Mouse (Mus musculus) monocyte, adult 2 months (primary cell): Measurements from ENCODE around the gene Rnf43.

ENCODE experiments used
- DNase-seq, 2 experiments: peaks; one replicate each; pipeline ENCODE4 v3.0.0; 2022; ENCODE audit warnings: low spot score in 2 of 2, low read depth in 1 of 2

Gene Rnf43

DNA sequence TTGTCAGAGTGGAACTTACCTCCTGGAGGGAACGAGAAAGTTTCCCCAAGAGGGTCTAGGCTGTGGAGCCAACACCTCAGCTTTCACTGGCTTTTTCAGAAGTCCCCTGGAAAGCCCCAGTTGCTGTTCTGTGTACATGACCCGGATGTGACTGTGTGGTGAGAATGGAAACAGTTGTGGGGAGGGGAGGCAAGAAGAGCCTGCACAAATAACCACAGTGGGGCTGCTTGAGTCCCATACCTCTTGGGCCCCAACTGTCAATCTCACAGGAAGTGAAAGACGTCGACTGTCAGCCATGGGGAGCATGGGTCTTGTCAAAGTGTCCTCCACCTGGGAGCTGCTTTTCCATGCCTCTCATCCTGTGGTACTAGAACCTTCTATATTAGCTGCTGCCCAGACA, 82.4 kb downstream of the Rnf43 start:
- no peak for DNase-seq

DNA sequence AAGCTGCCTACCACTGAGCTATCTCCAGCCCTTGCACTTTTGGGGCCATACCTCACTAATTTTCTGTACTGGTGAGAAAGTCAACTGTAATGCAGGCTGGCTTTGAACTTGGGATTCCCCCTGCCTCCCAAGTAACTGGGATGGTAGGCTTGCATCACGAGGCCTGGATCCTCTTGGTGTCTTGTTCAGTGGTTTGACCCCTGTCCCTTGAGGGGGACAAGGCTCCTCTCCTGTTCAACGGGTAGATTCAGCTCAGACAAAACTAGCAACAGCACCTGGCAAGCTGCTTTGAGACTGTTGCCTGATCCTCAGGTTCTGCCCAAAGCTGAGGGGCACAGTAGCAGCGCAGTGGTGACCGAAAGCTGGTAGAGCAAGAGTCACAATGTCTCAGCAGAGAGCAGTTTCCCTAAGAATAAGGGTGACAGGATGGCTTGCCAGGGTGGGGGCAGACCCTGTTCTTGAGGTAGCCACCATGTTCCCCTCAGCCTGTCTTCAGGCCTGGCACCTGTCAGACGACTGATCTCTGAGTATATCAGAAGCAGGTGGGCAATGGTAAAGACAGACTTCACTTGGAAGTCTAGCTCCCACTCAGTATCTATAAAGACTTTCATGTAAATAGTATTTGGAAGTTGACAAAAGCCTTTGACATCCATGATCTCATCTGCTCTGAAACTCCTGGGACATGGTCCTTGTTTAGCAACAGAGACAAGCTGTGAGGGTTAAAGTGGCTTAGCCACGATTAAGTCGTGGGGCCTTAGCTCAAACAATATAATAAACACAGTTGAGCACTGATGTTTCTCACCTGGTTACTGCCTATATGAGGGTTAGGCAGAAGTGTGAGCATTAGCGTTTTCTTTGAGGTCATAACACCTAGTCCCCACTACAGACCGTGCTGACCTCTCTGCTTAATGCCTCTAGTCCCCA, 83.4 kb downstream of the Rnf43 start:
- no peak for DNase-seq

DNA sequence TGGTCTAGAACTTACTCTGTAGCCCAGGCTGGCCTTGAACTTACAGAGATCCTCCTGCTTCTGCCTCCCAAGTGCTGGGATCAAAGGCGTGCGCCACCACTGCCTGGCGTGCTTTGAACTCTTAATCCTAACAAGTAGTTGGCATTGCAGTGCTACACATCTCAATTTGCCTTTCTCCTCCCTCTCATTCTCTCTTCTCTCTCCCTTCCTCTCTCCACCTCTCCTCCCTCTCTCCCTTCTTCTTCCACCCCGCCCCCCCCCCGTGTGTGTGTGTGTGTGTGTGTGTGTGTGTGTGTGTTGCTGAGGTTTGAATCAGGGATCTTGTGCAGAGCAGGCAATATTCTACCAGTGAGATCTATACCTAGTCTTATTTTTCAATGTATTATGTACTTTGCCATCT, 84.8 kb downstream of the Rnf43 start:
- DNase-seq = no peak

DNA sequence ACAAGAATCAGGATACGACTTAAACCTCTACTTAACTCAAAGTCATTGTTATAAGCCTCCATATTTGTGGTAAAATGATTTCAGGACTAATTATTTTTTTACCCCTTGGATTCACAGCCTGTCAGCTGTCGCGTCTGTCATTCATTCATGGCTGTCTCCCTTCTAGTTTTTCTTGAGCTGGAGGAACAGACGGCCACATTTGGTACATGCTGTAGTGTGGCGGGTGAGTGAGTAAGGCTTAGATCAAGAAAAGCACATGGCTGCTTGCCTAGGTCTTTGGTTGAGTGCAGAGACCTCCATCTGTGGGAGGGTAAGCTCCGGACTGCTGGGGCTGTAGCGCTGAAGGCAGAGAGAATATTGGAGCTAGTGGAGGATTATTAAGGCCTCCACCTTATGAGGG, 85.2 kb downstream of the Rnf43 start:
- DNase-seq = no peak

DNA sequence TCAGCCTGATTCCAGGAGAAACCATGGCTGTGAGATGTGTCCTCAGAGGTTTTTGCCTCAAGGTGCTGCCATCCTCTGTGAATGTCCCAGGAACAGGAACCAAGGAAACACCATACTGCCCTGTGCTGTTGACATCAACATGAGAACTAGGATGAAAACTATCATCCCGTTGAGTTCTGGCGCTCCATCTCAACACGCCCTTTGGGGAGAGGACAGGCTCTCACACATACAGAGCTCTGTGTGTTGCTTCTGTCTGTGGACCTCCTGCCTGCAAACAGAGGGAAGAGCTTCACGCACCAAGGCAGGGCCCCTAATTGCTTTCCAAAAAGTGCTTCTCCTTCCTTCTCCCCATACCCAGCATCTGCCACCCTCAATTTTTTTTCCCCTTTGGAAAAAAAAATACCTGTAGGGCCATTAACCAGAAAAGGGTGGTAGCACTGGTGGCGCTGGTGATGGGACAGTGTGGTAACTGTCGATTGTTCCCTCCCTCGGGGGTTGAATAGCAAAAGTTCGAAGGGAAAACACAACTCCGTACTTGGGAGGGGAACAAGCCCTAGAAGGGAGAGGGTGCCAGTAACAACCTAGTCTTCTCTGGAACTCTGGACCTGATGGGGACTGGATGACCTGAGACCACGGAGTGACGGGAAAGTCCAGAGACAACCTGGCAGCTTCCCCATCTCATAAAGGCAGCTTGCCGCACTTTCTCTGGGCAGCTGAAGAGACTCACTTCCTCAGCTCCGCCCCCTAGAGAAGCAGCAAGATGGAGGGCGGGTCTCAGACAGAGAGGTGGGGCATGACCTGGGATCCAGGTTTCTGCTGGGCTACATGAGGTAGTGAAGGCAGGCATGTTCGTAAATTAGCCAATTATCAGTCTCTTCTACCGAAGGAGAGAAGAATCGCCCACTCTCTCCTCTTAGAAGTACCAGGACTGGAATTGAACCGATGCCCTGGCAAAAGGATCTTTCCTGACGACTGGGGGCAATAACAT, 85.9 kb downstream of the Rnf43 start:
- DNase-seq = peak in 1 of 2 experiments; percentile 74

DNA sequence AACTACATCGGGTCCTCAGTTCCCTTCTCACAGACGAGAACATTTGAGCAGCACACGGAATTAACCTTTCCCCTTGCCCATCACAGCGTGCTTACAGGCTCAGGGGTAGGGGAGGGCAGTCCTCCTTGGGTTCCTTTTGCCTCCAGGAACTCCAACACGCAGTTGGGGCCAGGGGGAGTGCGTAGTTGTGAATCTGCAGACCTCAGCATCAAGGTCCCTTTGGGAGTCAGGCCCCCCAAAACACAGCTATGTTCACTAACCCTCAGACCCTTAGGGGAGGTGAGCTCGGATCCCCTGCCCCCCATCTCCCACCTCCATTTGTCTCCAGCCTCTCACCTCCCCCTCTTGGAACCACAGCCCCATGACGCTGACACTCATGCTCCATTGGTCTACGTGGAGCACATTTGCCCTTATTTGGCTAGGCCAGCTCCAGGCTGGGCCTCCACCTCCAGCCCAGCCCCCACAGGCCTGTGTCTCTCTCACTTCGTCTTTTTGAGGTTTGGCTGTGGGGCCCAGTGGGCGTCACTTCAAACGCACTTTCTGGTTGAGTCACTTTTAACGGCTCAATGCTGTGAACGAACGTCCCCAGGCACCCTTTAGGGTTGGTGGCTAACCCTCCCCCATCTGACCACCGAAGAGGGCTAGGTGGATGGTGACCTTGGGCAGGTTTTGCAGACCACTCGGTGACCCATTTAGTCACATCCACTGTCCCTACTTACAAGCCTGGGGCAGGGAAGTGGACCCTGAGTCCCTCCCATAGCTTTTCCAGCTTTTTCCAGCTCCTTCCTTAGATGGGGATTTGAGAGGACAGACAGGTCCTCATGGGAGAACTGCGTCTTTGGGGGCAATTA, 86.9 kb downstream of the Rnf43 start:
- DNase-seq = peak; percentile 92

DNA sequence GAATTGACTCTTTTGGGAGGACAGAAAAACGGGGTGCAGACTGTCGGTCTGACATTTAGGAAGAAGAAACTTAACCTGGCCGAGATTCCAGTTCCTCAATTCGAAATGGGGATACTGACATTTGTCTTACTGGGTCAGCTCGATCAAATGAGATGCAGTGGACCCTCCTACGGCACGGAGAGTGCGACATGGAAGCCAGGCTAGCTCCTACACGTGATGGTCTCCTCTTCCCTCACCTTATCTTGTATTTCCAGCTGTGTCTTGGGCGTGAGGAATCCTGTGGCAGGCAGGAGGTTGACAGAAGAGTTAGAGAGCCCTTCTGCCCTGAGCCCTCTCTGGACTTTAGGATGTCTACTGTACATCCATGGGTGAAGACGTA, 87.5 kb downstream of the Rnf43 start:
- DNase-seq = peak in 1 of 2 experiments; percentile 62

DNA sequence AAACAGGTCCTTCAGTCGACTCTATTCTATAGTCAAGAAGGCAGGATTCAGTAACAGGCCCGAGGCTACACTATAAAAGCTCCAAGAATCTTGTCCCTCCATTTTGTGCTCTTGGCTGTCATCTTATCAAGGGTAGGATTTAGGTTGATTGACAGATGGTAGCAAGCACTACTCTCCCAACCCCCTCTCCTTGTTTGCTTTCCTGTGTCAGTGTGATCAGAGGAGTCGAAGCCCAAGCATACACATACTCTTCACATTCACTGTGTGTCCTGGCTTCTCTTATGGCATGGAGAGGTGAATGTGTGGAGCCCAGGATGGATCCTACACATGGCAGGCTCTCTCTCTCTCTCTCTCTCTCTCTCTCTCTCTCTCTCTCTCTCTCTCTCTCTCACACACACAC, 88.0 kb downstream of the Rnf43 start:
- DNase-seq = no peak

DNA sequence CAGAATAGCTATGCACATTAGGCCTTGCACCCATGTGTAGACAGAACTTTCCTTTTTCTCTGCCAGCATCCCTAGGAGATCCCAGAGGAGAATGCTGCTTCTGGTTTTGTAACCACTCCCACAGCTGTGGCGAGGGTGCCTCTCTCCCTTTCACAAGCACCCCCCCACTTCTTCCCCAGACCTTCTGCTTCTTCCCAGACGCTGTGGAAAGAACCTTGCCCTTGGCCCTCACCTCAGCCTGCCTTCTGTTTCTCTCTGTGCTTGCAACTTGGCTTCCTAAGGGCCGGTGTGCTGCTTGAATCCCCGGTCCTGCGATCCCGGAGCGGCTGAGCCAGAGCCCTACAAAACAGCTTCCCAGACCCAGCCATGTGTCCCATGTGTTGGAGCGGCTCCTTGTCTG, 88.5 kb downstream of the Rnf43 start:
- no peak for DNase-seq

DNA sequence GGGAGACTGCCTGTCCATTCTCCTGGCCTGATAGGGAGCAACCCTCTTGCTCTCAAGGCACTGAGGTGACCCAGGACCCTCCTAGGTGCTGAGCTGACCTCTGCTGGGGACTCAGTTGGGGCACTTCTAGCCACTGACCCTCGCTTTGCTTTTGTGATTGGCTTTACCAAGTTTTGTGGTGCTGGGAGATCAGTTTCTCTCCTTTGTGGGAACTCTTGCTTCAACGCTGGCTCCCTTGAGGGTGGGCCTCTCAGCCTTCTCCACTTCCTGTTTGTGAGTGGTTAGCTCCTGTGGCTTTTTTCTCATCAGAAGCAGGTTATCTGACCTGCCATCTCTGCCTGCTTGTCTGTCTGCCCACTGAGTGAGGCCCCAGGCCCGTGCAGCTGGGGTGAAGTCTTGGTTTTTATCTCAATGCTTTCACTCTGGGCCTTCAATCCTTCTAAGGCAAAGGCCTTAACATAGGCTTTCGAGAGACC, 89.0 kb downstream of the Rnf43 start:
- peak in 1 of 2 experiments; percentile 58 for DNase-seq

DNA sequence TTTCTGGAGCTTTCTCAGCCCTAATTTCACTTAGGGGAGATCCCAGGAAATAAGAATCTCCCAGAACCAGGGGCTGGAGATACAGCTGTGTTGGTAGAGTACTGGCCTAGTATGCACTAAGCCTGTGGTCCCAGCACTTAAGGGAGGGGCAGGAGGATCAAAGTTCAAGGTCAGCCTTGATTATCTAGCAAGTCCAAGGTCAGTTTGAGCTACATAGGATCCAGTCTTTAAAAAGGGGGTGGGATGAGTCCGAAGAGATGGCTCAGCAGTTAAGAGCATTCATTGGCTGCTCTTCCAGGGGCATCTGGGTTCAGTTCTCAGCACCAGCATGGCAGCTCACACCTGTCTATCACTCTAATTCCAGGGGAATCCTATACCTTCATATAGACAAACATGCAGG, 89.8 kb downstream of the Rnf43 start:
- no peak for DNase-seq

DNA sequence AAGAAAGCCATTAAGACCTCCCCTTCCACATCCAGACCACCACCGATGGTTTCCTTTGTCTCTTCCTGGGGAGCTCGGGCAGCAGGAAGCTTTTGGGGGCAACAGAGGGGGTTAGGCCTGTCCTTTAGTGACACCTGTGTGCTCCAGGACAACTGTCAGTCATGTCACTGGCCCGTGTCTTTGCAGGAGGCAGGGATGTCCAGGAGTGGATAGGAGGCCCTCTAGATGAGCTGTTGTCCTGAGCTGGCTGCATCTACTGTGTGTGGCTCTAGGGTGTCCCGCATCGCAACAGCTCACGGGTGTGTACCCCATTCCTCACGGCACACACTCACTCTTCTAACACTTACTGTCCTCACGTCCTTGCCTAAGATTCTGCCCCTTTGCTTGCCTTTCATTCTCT, 90.7 kb downstream of the Rnf43 start:
- no peak for DNase-seq

DNA sequence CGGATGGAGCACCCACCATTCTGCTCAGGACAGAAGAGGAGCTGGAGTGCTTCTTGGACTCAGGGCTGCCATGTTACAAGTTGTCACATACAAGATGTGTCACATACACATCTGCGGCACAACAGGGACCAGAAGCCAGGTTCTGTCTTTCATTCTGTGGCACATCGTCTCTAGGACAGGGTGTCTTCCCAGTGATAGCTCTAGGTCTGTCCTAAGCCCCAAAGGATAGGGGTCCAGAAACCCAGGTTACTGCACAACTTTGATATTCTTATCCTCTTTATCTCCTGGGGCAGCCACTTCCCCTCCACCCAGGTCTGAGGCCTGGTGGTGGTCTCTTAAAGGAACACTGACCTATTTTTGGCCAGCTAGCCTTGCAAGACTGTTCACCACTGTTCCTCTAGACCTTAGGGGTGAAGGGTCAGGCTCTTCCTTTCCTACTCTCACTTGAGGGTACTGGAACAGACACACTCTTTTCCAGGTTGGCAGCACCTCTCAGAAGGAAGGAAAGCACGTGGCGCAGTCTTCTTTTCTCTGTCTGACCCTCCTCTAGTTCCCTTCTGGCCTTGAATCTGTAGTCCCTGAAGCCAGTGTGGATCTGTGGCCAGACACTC, 91.5 kb downstream of the Rnf43 start:
- DNase-seq = no peak

DNA sequence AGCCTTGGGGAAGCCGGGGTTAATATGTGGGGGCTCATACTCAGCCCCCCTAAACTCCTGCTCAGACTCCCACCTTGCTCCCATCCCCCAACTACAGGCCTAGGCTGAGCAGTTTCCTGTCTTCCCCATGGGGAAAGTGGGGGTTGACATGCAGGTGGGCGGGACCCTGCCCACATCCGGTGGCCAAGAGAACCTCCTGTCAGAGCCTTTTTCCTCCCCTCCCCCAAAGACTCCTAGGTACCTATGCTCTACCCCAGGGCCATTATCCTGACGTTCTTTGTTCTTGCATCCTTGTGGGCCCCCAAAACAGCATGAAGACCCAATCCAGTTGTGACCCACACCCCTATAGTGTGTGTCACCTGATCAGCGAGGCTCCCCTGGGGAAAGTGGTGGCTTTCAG, 92.1 kb downstream of the Rnf43 start:
- no peak for DNase-seq

DNA sequence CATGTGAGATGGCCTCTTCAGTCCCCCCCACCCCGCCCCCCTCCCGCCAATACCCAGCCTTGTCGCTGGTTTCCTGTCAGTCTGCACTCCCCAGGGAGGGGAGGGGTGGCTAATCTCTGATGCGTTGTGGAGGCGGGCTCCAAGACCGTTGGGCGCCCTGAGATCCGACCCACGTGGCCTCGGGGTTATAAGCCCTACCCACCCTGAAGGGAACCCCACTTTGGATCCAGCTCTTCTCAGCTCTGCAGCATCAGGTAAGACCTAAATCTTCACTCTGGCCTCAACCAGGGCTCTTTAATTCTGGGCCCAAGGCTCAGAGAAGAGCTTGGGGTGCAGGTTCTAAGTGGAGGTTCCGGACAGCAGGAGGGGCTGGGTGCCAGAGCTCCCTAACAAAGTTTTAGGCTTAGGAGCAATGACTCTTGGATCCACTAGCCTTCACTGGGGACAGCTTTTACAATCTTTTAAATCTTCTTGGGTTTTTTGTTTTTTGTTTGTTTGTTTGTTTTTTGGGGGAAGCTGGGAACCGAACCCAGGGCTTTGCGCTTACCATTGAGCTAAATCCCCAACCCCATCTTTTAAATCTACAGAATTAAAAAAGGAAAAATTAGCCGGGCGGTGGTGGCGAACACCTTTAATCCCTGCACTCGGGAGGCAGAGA, 93.0 kb downstream of the Rnf43 start:
- DNase-seq = peak; percentile 86 to 94

DNA sequence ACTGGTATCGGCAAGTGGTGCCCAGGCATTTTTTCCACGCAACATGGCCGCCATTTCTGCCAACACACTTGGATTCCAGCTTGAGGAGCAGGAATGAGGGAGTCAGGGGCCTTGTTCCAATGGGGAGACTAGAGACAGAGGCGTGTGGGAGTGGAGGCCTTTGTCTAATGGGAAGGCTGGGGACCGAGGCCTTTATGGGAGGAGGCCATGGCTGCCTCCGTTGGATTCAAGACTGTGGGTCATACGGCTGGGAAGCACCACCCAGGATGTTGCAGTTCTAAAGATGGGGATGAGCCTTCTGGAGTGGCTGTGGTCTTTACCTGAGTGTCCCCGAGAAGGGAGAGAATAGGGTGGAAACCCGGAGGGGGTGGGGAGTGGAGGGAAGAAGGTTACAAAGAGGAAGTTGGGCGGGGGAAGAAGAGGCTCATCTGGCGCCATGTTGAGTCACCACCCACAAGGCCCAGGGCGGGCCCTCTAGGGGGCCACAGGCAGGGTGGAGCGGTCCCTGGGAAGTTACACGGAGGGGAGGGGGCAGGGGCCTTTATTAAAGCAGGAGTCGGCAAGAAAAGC, 93.8 kb downstream of the Rnf43 start:
- peak in 1 of 2 experiments; percentile 85 for DNase-seq

DNA sequence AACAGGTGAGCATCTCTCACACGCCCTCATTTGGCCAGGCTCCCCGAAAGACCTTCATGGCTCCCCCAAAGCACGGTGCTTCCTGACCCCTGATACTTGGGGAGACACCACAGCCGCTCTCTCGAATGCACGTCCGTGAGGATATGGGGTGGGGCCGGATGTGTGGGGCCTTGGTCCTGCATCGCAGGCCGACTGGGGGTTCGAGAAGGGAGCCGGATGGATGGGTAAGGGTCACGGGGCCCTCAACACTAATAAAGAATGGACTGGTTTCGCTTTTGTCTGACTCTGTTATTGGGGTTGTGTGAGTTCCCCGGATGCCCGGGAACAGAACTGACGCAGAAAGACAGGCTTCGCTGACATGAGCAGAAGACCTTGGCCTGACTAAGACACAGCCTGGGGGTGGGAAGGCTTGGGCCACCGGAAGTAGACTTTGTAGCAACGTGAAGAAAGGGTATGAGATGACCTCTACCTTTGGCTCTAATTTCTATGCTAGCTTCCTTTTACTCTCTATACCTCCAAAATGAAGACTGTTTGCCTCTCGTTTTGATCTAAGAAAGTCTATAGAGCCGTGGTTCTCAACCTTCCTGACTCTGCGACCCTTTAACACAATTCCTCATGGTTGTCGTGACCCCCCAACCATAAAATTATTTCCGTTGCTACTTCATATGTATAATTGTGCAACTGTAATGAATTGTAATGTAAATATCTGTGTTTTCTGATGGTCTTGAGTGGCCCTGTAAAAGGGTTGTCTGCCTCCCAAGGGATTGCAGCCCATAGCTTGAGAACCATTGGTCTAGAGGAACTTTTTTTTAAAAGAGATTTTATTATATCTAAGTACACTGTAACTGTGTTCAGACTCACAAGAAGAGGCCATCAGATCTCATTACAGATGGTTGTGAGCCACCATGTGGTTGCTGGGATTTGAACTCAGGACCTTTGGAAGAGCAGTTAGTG, 94.8 kb downstream of the Rnf43 start:
- DNase-seq = no peak

DNA sequence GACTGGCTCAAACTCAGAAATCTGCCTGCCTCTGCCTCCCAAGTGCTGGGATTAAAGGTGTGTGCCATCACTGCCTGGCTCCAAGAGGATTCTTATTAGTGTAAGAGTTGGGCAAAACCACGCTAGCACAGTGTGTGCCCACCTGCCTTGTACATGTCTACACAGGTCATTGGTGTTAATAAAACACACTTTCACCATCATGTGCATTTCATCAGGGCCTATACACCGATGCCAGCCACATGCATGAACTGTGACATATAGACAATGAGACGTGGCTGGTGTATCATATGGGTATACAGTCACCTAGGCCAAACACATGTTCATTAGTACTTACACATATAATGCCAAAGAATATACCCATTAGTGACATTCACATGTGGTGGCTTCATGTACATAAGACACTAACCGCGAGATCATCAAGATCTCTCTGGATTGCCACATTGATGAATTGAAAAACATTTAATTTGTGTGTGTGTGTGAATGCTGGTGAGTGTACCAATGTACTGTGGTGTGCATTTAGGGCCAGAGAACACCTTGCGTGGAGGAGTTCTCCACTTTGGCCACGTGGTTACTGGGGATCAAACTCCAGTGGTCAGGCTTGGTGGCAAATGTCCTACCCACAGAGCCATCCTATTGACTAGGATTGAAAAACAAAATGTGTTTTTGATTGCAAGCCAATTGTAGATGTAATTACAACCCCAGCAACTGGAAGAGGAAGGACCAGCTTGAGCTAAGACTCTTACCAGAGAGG, 95.8 kb downstream of the Rnf43 start:
- DNase-seq = no peak
